Mouse (Mus musculus) stomach, embryonic 15.5 days (tissue): ENCODE results near the gene Rpl11. TPM values are rescaled to one million over a fixed set of nuclear protein-coding genes. Genes with fewer than 3 reads are reported as not detected.
A peak's percentile ranks its signal among the peaks of the same experiment; 100 is the strongest.

ENCODE experiments used
- ATAC-seq: fragments of 200-750 bp; cut with Nextera tagmentation; 2 replicates; pipeline ENCODE4 v1.8.0; 2017; ENCODE audit warnings: low read depth, moderate number of reproducible peaks, moderate TSS enrichment; ENCODE audit not compliant: insufficient read depth, low FRiP score
- H3K27ac ChIP-seq: fragments of 300-500 bp; sonication (generic); 2 replicates; pipeline ENCODE4 v1.5.1; 2015; ENCODE audit warnings: mild to moderate bottlenecking, inconsistent platforms
- H3K27me3 ChIP-seq: fragments of 300-500 bp; sonication (generic); replicated peaks from 2 replicates; pipeline ENCODE4 v1.6.1; 2015; ENCODE audit warnings: inconsistent platforms
- H3K36me3 ChIP-seq: fragments of 300-500 bp; sonication (generic); 2 replicates; pipeline ENCODE4 v1.6.1; 2015; ENCODE audit warnings: inconsistent platforms
- H3K4me1 ChIP-seq: fragments of 300-500 bp; sonication (generic); 2 replicates; pipeline ENCODE4 v1.6.1; 2015; ENCODE audit warnings: inconsistent platforms
- H3K4me2 ChIP-seq: fragments of 300-500 bp; sonication (generic); 2 replicates; pipeline ENCODE4 v1.6.1; 2015; ENCODE audit warnings: mild to moderate bottlenecking, inconsistent platforms
- H3K4me3 ChIP-seq: fragments of 300-500 bp; sonication (generic); replicated peaks from 2 replicates; pipeline ENCODE4 v1.5.1; 2015; ENCODE audit warnings: inconsistent platforms
- H3K9ac ChIP-seq: fragments of 300-500 bp; sonication (generic); 2 replicates; pipeline ENCODE4 v1.6.1; 2015; ENCODE audit warnings: inconsistent platforms
- H3K9me3 ChIP-seq: fragments of 300-500 bp; sonication (generic); 2 replicates; pipeline ENCODE4 v1.6.1; 2016; ENCODE audit warnings: inconsistent platforms
- WGBS: fragments of 180-500 bp; shearing (Covaris S2); methylation state at CpG from one replicate; pipeline ENCODE4 v1.1.7; 2015; 5-methylcytosine and 5-hydroxymethylcytosine counted together
- polyA plus RNA-seq: library from polyadenylated mRNA; unstranded; fragments of >200 nt; fragmentation: Nextera tagmentation; extraction: Ambion mirVana; gene quantifications from 2 replicates; pipeline ENCODE4 v1.2.1, GENCODE M21; 2015

The Rpl11 gene
- polyA plus RNA-seq, 1 experiment from 2014 or later, result 336 TPM

GRCm38 (mm10) chr4:136020743-136021548, 32.3 kb downstream of the Rpl11 start:
- WGBS, result under 1% methylated on average over 59 of the region's 62 CpGs
- ATAC-seq, result peak; percentile 72

GRCm38 (mm10) chr4:136016059-136016602, 37.1 kb downstream of the Rpl11 start:
- H3K4me3 ChIP-seq, result no peak overlapping the region
- WGBS, result 74% methylated on average over 3 of the region's 3 CpGs
- H3K4me2 ChIP-seq, result no peak overlapping the region
- peaks cover 8% of the 10 kb centered on the region; the same call in 1 of the 2 replicates for H3K4me1 ChIP-seq
- peaks cover 8% of the 10 kb centered on the region for H3K36me3 ChIP-seq
- H3K27me3 ChIP-seq, result no peaks in the 10 kb centered on the region
- H3K9me3 ChIP-seq, result no peaks in the 10 kb centered on the region
- no peak overlapping the region for H3K9ac ChIP-seq
- H3K27ac ChIP-seq, result no peak overlapping the region
- no peak for ATAC-seq

More at GRCm38 (mm10) chr4:136020743-136021548, 32.3 kb downstream of the Rpl11 start:
- peaks cover 8% of the 10 kb centered on the region; the same call in 1 of the 2 replicates for H3K4me1 ChIP-seq
- H3K27ac ChIP-seq, result peak overlapping the region; percentile 88
- H3K36me3 ChIP-seq, result no peaks in the 10 kb centered on the region
- no peaks in the 10 kb centered on the region for H3K9me3 ChIP-seq
- H3K9ac ChIP-seq, result peak overlapping the region; percentile 99
- peak overlapping the region; percentile 79 for H3K4me2 ChIP-seq
- no peaks in the 10 kb centered on the region for H3K27me3 ChIP-seq
- peak overlapping the region; percentile 100 for H3K4me3 ChIP-seq

- Histone ChIP-seq H3K9me3 (no peaks in the 10 kb centered on the region), H3K27ac (no peak overlapping the region), H3K4me2 (no peak overlapping the region), H3K27me3 (no peaks in the 10 kb centered on the region), H3K9ac (no peak overlapping the region), H3K36me3 (peaks cover 55% of the 10 kb centered on the region), H3K4me1 (no peaks in the 10 kb centered on the region), H3K4me3 (no peak overlapping the region)
- ATAC-seq, result no peak
- WGBS, result 91% methylated on average over 4 of the region's 4 CpGs
Measured at GRCm38 (mm10) chr4:136010586-136010985, 42.6 kb downstream of the Rpl11 start.

GRCm38 (mm10) chr4:136008782-136009447, 44.3 kb downstream of the Rpl11 start:
- Histone ChIP-seq H3K27me3 (no peaks in the 10 kb centered on the region), H3K9ac (no peak overlapping the region), H3K36me3 (peaks cover 70% of the 10 kb centered on the region), H3K27ac (no peak overlapping the region), H3K4me1 (no peaks in the 10 kb centered on the region), H3K9me3 (no peaks in the 10 kb centered on the region), H3K4me2 (no peak overlapping the region), H3K4me3 (no peak overlapping the region)
- no peak for ATAC-seq
- WGBS, result 84% methylated on average over 8 of the region's 8 CpGs

GRCm38 (mm10) chr4:136006821-136007220, 46.4 kb downstream of the Rpl11 start:
- Histone ChIP-seq H3K4me1 (no peaks in the 10 kb centered on the region), H3K27me3 (no peaks in the 10 kb centered on the region), H3K27ac (no peak overlapping the region), H3K4me2 (no peak overlapping the region), H3K9me3 (no peaks in the 10 kb centered on the region), H3K36me3 (peaks cover 76% of the 10 kb centered on the region), H3K9ac (no peak overlapping the region), H3K4me3 (no peak overlapping the region)
- WGBS, result 79% methylated on average over 3 of the region's 3 CpGs
- ATAC-seq, result no peak

GRCm38 (mm10) chr4:136004921-136005320, 48.3 kb downstream of the Rpl11 start:
- no peak overlapping the region for H3K4me2 ChIP-seq
- no peaks in the 10 kb centered on the region for H3K27me3 ChIP-seq
- peaks cover 59% of the 10 kb centered on the region for H3K36me3 ChIP-seq
- H3K4me1 ChIP-seq, result no peaks in the 10 kb centered on the region
- H3K9ac ChIP-seq, result no peak overlapping the region
- no peak overlapping the region for H3K27ac ChIP-seq
- H3K4me3 ChIP-seq, result no peak overlapping the region
- no peaks in the 10 kb centered on the region for H3K9me3 ChIP-seq
- 86% methylated on average over 2 of the region's 2 CpGs for WGBS
- no peak for ATAC-seq

GRCm38 (mm10) chr4:136004107-136004675, 49.0 kb downstream of the Rpl11 start:
- ATAC-seq, result no peak
- H3K36me3 ChIP-seq, result peaks cover 52% of the 10 kb centered on the region
- no peaks in the 10 kb centered on the region for H3K4me1 ChIP-seq
- H3K27ac ChIP-seq, result no peak overlapping the region
- H3K27me3 ChIP-seq, result no peaks in the 10 kb centered on the region
- H3K9me3 ChIP-seq, result no peaks in the 10 kb centered on the region
- no peak overlapping the region for H3K9ac ChIP-seq
- no peak overlapping the region for H3K4me3 ChIP-seq
- H3K4me2 ChIP-seq, result no peak overlapping the region
- 86% methylated on average over 5 of the region's 5 CpGs for WGBS

- Histone ChIP-seq H3K27ac (no peak overlapping the region), H3K36me3 (no peaks in the 10 kb centered on the region), H3K4me3 (no peak overlapping the region), H3K27me3 (no peaks in the 10 kb centered on the region), H3K9ac (no peak overlapping the region), H3K4me1 (no peaks in the 10 kb centered on the region), H3K4me2 (no peak overlapping the region), H3K9me3 (no peaks in the 10 kb centered on the region)
- WGBS, result 78% methylated on average over 4 of the region's 4 CpGs
- no peak for ATAC-seq
Measured at GRCm38 (mm10) chr4:135995118-135995517, 58.1 kb downstream of the Rpl11 start.

GRCm38 (mm10) chr4:135993941-135994340, 59.3 kb downstream of the Rpl11 start:
- 98% methylated on average over 6 of the region's 6 CpGs for WGBS
- Histone ChIP-seq H3K4me3 (no peak overlapping the region), H3K9me3 (no peaks in the 10 kb centered on the region), H3K4me2 (no peak overlapping the region), H3K27me3 (no peaks in the 10 kb centered on the region), H3K9ac (no peak overlapping the region), H3K4me1 (no peaks in the 10 kb centered on the region), H3K27ac (no peak overlapping the region), H3K36me3 (no peaks in the 10 kb centered on the region)
- no peak for ATAC-seq

- Histone ChIP-seq H3K4me2 (peak overlapping the region; percentile 90), H3K4me1 (peaks cover 8% of the 10 kb centered on the region; the same call in 1 of the 2 replicates), H3K36me3 (peaks cover 13% of the 10 kb centered on the region), H3K9ac (peak overlapping the region; percentile 68), H3K4me3 (peak overlapping the region; percentile 86), H3K27me3 (no peaks in the 10 kb centered on the region), H3K27ac (peak overlapping the region; percentile 91; the same call in 1 of the 2 replicates), H3K9me3 (no peaks in the 10 kb centered on the region)
- no peak for ATAC-seq
- 67% methylated on average over 9 of the region's 9 CpGs for WGBS
Measured at GRCm38 (mm10) chr4:135987714-135988113, 65.5 kb downstream of the Rpl11 start.

GRCm38 (mm10) chr4:135986943-135987710, 66.1 kb downstream of the Rpl11 start, which contains the start of gene Pithd1:
Gene Pithd1 (minus strand): TSS chr4:135987264.
- ATAC-seq, result peak; percentile 90

More at GRCm38 (mm10) chr4:135986943-135987710, 66.1 kb downstream of the Rpl11 start, which contains the start of gene Pithd1:
- no peaks in the 10 kb centered on the region for H3K9me3 ChIP-seq
- H3K9ac ChIP-seq, result peak within 1 kb of the TSS; percentile 96
- peaks cover 13% of the 10 kb centered on the region for H3K36me3 ChIP-seq
- under 1% methylated on average over 71 of the region's 81 CpGs for WGBS
- peak within 1 kb of the TSS; percentile 90 for H3K4me2 ChIP-seq
- H3K27ac ChIP-seq, result peak within 1 kb of the TSS; percentile 91
- H3K4me3 ChIP-seq, result peak within 1 kb of the TSS; percentile 86
- peaks cover 8% of the 10 kb centered on the region; the same call in 1 of the 2 replicates for H3K4me1 ChIP-seq
- H3K27me3 ChIP-seq, result no peaks in the 10 kb centered on the region
